Mouse (Mus musculus) heart, embryonic 12.5 days (tissue): ENCODE data around the gene Atf5. TPM values are rescaled to one million over a fixed set of nuclear protein-coding genes. Genes with fewer than 3 reads are reported as not detected.

Experiments
- ATAC-seq: fragments of 200-750 bp; cut with Nextera tagmentation; 2 replicates; pipeline ENCODE4 v1.8.0; 2017; ENCODE audit warnings: moderate TSS enrichment, moderate library complexity; ENCODE audit not compliant: insufficient number of reproducible peaks, low FRiP score
- H3K27ac ChIP-seq: fragments of 300-500 bp; sonication (generic); 2 replicates; pipeline ENCODE4 v1.5.1; 2016; ENCODE audit warnings: mild to moderate bottlenecking, moderate library complexity; ENCODE audit not compliant: poor library complexity, severe bottlenecking
- H3K27me3 ChIP-seq: fragments of 300-500 bp; sonication (generic); replicated peaks from 2 replicates; pipeline ENCODE4 v1.6.1; 2016; ENCODE audit warnings: mild to moderate bottlenecking, moderate library complexity
- H3K36me3 ChIP-seq: fragments of 300-500 bp; sonication (generic); 2 replicates; pipeline ENCODE4 v1.6.1; 2016; ENCODE audit warnings: mild to moderate bottlenecking, moderate library complexity
- H3K4me1 ChIP-seq: fragments of 300-500 bp; sonication (generic); replicated peaks from 2 replicates; pipeline ENCODE4 v1.6.1; 2016; ENCODE audit warnings: mild to moderate bottlenecking
- H3K4me2 ChIP-seq: fragments of 300-500 bp; sonication (generic); 2 replicates; pipeline ENCODE4 v1.6.1; 2016; ENCODE audit warnings: mild to moderate bottlenecking, moderate library complexity
- H3K4me3 ChIP-seq: fragments of 300-500 bp; sonication (generic); 2 replicates; pipeline ENCODE4 v1.5.1; 2016; ENCODE audit warnings: mild to moderate bottlenecking
- H3K9ac ChIP-seq: fragments of 300-500 bp; sonication (generic); 2 replicates; pipeline ENCODE4 v1.6.1; 2016; ENCODE audit warnings: mild to moderate bottlenecking, moderate library complexity
- H3K9me3 ChIP-seq: fragments of 300-500 bp; sonication (generic); replicated peaks from 2 replicates; pipeline ENCODE4 v1.6.1; 2016; ENCODE audit warnings: mild to moderate bottlenecking, moderate library complexity
- WGBS: fragments of 180-500 bp; shearing (Covaris S2); methylation state at CpG from one replicate; pipeline ENCODE4 v1.1.7; 2016; 5-methylcytosine and 5-hydroxymethylcytosine counted together
- polyA plus RNA-seq: library from polyadenylated mRNA; unstranded; fragments of >200 nt; fragmentation: Nextera tagmentation; extraction: Ambion mirVana; gene quantifications from 2 replicates; pipeline ENCODE4 v1.2.1, GENCODE M21; 2016

The Atf5 gene
- polyA plus RNA-seq, 1 experiment from 2014 or later, result 2.6 TPM

GRCm38 (mm10) chr7:44836423-44837053 is 20.1 kb upstream of the Atf5 start:
- Histone ChIP-seq H3K9ac (no peak overlapping the region), H3K4me3 (no peak overlapping the region), H3K27ac (no peak overlapping the region), H3K36me3 (peaks cover 20% of the 10 kb centered on the region), H3K9me3 (no peaks in the 10 kb centered on the region), H3K27me3 (peaks cover 31% of the 10 kb centered on the region), H3K4me2 (no peak overlapping the region), H3K4me1 (peaks cover 17% of the 10 kb centered on the region)
- no peak for ATAC-seq
- 83% methylated on average over 9 of the region's 9 CpGs for WGBS

- no peak for ATAC-seq
- no peak overlapping the region for H3K4me3 ChIP-seq
- 44% methylated on average over 3 of the region's 3 CpGs for WGBS
- no peak overlapping the region for H3K27ac ChIP-seq
- no peak overlapping the region for H3K9ac ChIP-seq
- no peak overlapping the region for H3K4me2 ChIP-seq
- peaks cover 19% of the 10 kb centered on the region for H3K4me1 ChIP-seq
- no peaks in the 10 kb centered on the region for H3K9me3 ChIP-seq
- H3K36me3 ChIP-seq, result peaks cover 21% of the 10 kb centered on the region
- H3K27me3 ChIP-seq, result peaks cover 26% of the 10 kb centered on the region
These were observed 19.6 kb upstream of the Atf5 start for GRCm38 (mm10) chr7:44836016-44836404.

DNA sequence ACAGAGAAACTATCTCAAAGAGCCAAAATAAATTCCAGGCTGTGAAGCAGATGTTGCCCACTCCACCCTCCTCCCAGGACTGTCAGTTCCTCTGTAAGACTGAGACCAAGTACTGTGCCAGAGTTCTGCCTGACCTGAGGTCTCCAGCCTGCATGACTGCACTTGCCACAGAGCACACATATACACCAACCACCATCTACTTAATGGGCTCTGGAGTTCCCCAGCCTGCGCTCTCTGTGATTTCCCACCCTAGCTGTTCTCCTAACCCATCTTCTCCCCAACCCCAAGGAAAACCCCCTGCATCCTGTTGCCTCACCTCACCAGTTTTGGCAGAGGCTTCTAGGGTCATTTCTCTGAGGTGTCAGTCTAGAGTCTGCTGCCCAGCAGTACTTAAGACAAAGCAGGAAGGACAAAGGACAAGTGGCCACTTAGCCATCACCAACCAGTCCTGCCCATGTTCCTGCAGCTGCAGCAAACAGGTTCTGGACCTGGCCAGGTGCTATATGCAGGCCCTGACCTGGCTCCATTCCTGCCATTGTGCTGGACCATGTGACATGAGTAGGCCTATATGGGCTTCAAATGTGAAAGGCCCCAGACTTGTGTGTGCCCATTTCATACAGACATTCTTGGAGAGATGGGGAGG is 19.0 kb upstream of the Atf5 start:
- 85% methylated on average over 1 of the region's 1 CpGs for WGBS
- no peak for ATAC-seq

GRCm38 (mm10) chr7:44832763-44833162 is 16.3 kb upstream of the Atf5 start:
- peaks cover 43% of the 10 kb centered on the region for H3K36me3 ChIP-seq
- ATAC-seq, result no peak
- no peak overlapping the region for H3K9ac ChIP-seq
- no peak overlapping the region for H3K4me3 ChIP-seq
- H3K4me2 ChIP-seq, result no peak overlapping the region
- no peaks in the 10 kb centered on the region for H3K9me3 ChIP-seq
- H3K4me1 ChIP-seq, result 0 out of 2 replicates have a peak, but pooled peaks cover 3% of the 10 kb centered on the region
- WGBS, result 76% methylated on average over 4 of the region's 4 CpGs
- H3K27ac ChIP-seq, result no peak overlapping the region
- H3K27me3 ChIP-seq, result no peaks in the 10 kb centered on the region; the same call in 1 of the 2 replicates

More for the DNA sequence above, 19.0 kb upstream of the Atf5 start:
- Histone ChIP-seq H3K4me2 (no peak overlapping the region), H3K36me3 (peaks cover 21% of the 10 kb centered on the region), H3K4me3 (no peak overlapping the region), H3K27ac (no peak overlapping the region), H3K9me3 (no peaks in the 10 kb centered on the region), H3K4me1 (peaks cover 20% of the 10 kb centered on the region), H3K27me3 (peaks cover 21% of the 10 kb centered on the region), H3K9ac (no peak overlapping the region)

DNA sequence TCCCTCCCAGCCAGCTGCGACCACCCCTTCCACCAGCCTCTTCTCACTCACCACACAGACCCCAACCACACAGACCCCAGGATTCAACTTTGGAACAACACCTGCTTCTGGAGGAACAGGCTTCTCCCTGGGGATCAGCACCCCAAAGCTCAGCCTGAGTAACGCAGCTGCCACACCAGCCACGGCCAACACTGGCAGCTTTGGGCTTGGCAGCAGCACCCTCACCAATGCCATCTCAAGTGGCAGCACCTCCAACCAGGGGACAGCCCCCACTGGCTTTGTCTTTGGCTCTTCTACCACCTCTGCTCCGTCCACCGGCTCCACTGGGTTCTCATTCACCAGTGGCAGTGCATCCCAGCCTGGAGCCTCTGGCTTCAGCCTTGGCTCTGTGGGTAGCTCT is 12.2 kb upstream of the Atf5 start:
- Histone ChIP-seq H3K27ac (no peak overlapping the region), H3K36me3 (peaks cover 43% of the 10 kb centered on the region), H3K4me2 (no peak overlapping the region), H3K4me3 (no peak overlapping the region), H3K27me3 (no peaks in the 10 kb centered on the region), H3K4me1 (peaks cover 30% of the 10 kb centered on the region), H3K9me3 (no peaks in the 10 kb centered on the region), H3K9ac (no peak overlapping the region)
- WGBS, result 94% methylated on average over 5 of the region's 5 CpGs
- ATAC-seq, result no peak

GRCm38 (mm10) chr7:44826771-44827170 is 10.3 kb upstream of the Atf5 start:
- Histone ChIP-seq H3K27ac (no peak overlapping the region), H3K27me3 (no peaks in the 10 kb centered on the region), H3K4me2 (no peak overlapping the region), H3K9ac (no peak overlapping the region), H3K9me3 (no peaks in the 10 kb centered on the region), H3K4me3 (no peak overlapping the region), H3K36me3 (peaks cover 41% of the 10 kb centered on the region), H3K4me1 (peaks cover 46% of the 10 kb centered on the region)
- no peak for ATAC-seq
- 84% methylated on average over 3 of the region's 3 CpGs for WGBS

- WGBS, result 24% methylated on average over 3 of the region's 3 CpGs
- no peak overlapping the region for H3K27ac ChIP-seq
- peaks cover 22% of the 10 kb centered on the region for H3K36me3 ChIP-seq
- H3K27me3 ChIP-seq, result no peaks in the 10 kb centered on the region
- H3K4me1 ChIP-seq, result peaks cover 62% of the 10 kb centered on the region
- H3K9ac ChIP-seq, result no peak overlapping the region
- no peaks in the 10 kb centered on the region for H3K9me3 ChIP-seq
- ATAC-seq, result no peak
- no peak overlapping the region for H3K4me2 ChIP-seq
- H3K4me3 ChIP-seq, result no peak overlapping the region
These were observed 8.4 kb upstream of the Atf5 start for GRCm38 (mm10) chr7:44824872-44825271.

- Histone ChIP-seq H3K4me1 (peaks cover 77% of the 10 kb centered on the region), H3K27ac (no peak overlapping the region), H3K4me3 (no peak overlapping the region), H3K4me2 (no peak overlapping the region), H3K9me3 (no peaks in the 10 kb centered on the region), H3K27me3 (no peaks in the 10 kb centered on the region), H3K36me3 (peaks cover 8% of the 10 kb centered on the region), H3K9ac (0 out of 2 replicates have a peak overlapping the region, but pooled peaks have one; percentile 13)
- ATAC-seq, result no peak
- 45% methylated on average over 7 of the region's 7 CpGs for WGBS
These were observed 7.0 kb upstream of the Atf5 start for GRCm38 (mm10) chr7:44823409-44823808.

- H3K27me3 ChIP-seq, result no peaks in the 10 kb centered on the region
- no peak overlapping the region for H3K4me2 ChIP-seq
- H3K9me3 ChIP-seq, result no peaks in the 10 kb centered on the region
- H3K27ac ChIP-seq, result no peak overlapping the region
- no peak overlapping the region for H3K4me3 ChIP-seq
- ATAC-seq, result no peak
- WGBS, result 81% methylated on average over 7 of the region's 7 CpGs
- H3K9ac ChIP-seq, result no peak overlapping the region
- 0 out of 2 replicates have a peak, but pooled peaks cover 3% of the 10 kb centered on the region for H3K36me3 ChIP-seq
- H3K4me1 ChIP-seq, result peaks cover 89% of the 10 kb centered on the region
These were observed 5.4 kb upstream of the Atf5 start for GRCm38 (mm10) chr7:44821666-44822448.

GRCm38 (mm10) chr7:44820525-44820924 is 4.1 kb upstream of the Atf5 start:
- H3K27me3 ChIP-seq, result no peaks in the 10 kb centered on the region
- WGBS, result 76% methylated on average over 3 of the region's 3 CpGs
- H3K9me3 ChIP-seq, result no peaks in the 10 kb centered on the region
- H3K27ac ChIP-seq, result no peak overlapping the region
- H3K4me2 ChIP-seq, result 0 out of 2 replicates have a peak overlapping the region, but pooled peaks have one; percentile 12
- 0 out of 2 replicates have a peak, but pooled peaks cover 3% of the 10 kb centered on the region for H3K36me3 ChIP-seq
- H3K9ac ChIP-seq, result no peak overlapping the region
- ATAC-seq, result no peak
- no peak overlapping the region for H3K4me3 ChIP-seq
- peaks cover 77% of the 10 kb centered on the region for H3K4me1 ChIP-seq

DNA sequence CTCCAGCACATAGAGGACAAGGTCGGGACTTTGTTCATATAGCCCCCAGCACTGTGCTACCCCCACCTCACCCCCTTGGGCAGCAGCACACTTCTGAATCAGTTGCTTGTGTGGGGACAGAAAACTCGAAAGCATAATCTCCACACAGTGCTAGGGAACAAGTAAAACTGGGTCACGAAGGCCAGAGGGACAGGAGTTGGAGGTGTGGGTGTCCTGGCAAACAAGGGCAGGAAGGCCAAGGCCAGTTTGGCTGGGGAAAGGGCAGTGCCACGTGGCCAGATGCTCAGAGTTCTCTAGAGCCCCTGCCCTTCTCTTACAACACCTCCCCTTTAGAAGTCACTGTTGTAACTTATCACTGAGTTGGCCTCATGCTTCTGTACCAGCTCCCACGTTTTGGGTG is 3.4 kb upstream of the Atf5 start:
- peak overlapping the region; percentile 54; the same call in 1 of the 2 replicates for H3K9ac ChIP-seq
- no peak for ATAC-seq
- H3K27me3 ChIP-seq, result no peaks in the 10 kb centered on the region
- H3K4me3 ChIP-seq, result no peak overlapping the region
- 0 out of 2 replicates have a peak overlapping the region, but pooled peaks have one; percentile 6 for H3K27ac ChIP-seq
- H3K4me2 ChIP-seq, result 0 out of 2 replicates have a peak overlapping the region, but pooled peaks have one; percentile 12
- 0 out of 2 replicates have a peak, but pooled peaks cover 3% of the 10 kb centered on the region for H3K36me3 ChIP-seq
- H3K4me1 ChIP-seq, result peaks cover 78% of the 10 kb centered on the region
- no peaks in the 10 kb centered on the region for H3K9me3 ChIP-seq
- 55% methylated on average over 5 of the region's 5 CpGs for WGBS
